Mouse (Mus musculus): ENCODE data around the gene Gm10139. TPM values are rescaled to one million over a fixed set of nuclear protein-coding genes. Genes with fewer than 3 reads are reported as not detected.
"Not testable (repeated sequence)": the region's sequence is repeated elsewhere in the genome, so short reads cannot be mapped to it uniquely, and the experiment has no call there.

Gm10139 gene
- not detected for total RNA-seq (2021)
- long read RNA-seq, experiment 1: 0 reads
- long read RNA-seq, experiment 2: 0 reads

DNA sequence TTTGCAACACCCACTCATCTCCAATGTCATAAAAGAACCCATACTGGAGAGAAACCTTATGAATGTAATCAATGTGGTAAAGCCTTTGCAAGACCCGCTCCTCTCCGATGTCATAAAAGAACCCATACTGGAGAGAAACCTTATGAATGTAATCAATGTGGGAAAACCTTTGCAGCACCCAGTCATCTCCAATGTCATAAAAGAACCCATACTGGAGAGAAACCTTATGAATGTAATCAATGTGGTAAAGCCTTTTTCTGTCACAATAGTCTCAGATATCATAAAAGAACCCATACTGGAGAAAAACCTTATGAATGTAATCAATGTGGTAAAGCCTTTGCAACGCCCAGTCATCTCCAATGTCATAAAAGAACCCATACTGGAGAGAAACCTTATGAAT, at the start of gene Gm10139:
Gm10139 (plus strand) TSS at position 301 of the 400 bp plus-strand sequence.
- not testable (repeated sequence) for DNase-seq (ENCODE audit: low spot score in 2 of 2)

DNA sequence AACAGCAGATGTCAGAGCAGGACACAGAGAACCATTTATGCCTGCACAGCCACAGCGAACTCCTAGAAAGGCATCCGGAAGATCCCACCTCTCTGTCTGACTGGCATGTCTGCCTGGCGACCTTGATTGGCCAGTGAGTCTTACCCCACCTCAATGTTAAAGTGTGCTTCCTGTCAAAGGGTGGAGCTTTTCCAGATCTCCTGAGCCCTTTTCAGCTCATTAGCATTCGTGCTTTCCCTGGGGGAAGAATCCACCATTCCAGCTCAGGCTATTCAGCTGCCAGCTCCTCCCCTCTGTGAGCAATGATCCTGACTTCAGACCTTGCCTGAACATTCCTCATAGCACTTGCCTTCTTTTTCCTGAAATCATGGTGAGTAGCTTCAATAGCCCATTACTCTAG, 45.2 kb downstream of the Gm10139 start:
- not testable (repeated sequence) for DNase-seq (ENCODE audit: low spot score in 2 of 2)

Other genes with a start within 250 kb of the Gm10139 start
- gene Zfp369, start 233.9 kb upstream of the Gm10139 start, total RNA-seq (2021): 10 to 100 TPM; 41.4 to 45.7 TPM

All from adrenal gland, postnatal 4 days (tissue).